Mouse (Mus musculus) hematopoietic stem cell, adult 5-6 weeks (primary cell): ENCODE results near the gene Mon1a. TPM values are rescaled to one million over a fixed set of nuclear protein-coding genes. Genes with fewer than 3 reads are reported as not detected.

Experiments
- ATAC-seq, 2 experiments: fragments of 125-278 bp in 1 of 2; replicated peaks in 1 of 2; 2 replicates each; pipeline ENCODE4 v1.8.0; 2016 to 2017; ENCODE audit warnings: inconsistent platforms in 2 of 2, mild to moderate bottlenecking in 2 of 2, moderate number of reproducible peaks in 2 of 2, low read depth in 1 of 2, moderate TSS enrichment in 1 of 2; ENCODE audit not compliant: low FRiP score in 2 of 2, poor library complexity in 2 of 2, severe bottlenecking in 2 of 2, insufficient read depth in 1 of 2, low TSS enrichment in 1 of 2
- total RNA-seq: library from RNA; stranded (forward); fragments of 172-1452, 232-1000 nt; gene quantifications from 2 replicates; pipeline ENCODE4 v1.2.3, GENCODE M21; 2017

Mon1a gene
- 11.5 and 12.3 TPM in 2 replicates for total RNA-seq

DNA sequence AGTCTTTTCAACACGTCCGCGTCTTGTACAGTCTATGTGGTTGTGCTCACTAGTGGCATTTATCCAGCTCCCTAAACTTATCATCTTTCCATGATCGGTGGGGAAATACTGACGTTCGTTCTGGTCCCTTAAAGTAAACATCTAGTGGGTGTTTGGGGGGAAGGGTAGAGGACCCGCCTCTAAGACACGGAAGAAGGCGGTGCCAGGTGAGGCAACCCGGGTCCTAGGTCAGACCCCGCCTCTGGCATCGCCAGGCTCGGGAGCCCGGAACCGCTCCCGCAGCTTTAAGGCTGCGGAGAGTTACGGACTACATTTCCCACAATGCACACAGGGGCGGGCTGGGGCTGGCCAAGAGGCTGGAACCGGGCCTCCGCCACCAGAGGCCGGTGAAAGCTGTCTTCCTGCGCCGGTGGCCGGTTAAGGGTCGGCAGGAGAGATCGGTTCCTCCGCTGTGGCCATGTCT is at the start of gene Mon1a:
Gene Mon1a, plus strand, starts transcription at position 348 of the 463 bp plus-strand sequence.
- ATAC-seq = peak; percentile 97 to 98

DNA sequence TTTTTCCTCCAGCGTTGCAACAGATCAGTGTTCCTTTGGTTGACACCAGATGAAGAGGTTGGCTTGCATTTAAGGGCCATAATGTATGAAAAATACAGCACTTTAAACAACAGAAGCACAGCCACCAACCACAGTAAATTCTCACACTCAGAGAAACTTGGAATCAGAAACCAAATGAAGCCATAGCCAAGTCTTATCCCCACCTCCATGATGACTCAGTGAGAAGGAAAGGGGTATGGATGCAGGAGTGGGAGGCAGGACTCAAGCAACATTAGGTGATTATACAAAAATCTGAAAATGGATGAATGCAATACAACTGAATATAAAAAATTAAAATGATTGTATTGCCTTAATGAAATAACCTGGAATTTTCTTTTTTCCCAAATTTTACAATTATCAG is 49.1 kb upstream of the Mon1a start:
- no peak for ATAC-seq

DNA sequence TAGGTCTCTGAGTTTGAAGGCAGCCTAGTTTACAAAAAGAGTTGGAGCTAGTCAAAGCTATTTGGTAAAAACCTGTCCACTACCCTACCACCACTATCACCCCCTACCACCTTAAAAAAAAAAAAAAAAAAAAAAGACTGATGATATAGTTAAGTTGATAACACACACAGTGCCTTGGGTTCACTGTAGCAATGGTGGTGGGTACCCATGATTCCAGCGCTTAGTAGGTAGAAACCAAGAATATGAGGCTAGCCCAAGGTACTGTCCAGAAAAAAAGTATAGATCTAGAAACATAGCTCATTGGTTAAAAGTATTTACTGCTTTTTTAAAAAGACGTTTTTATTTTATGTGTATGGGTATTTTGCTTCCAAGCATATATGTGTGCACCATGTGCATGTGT is 45.2 kb upstream of the Mon1a start:
- no peak for ATAC-seq

DNA sequence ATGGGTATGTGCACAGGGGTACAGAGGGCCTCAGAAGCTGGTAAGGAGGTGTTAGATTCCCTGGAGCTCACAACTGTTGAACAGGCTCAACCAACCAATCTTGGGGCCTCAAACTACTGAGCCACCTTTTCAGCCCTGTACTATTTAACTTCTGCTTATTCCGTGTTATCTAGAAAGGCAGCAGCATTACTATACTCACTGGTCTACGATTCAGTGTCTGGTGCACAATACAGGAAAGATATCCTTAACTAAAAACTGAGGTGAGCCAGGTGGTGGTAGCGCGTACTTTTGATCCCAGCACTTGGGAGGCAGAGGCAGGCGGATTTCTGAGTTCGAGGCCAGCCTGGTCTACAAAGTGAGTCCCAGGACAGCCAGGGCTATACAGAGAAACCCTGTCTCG is 39.0 kb upstream of the Mon1a start:
- ATAC-seq = no peak

DNA sequence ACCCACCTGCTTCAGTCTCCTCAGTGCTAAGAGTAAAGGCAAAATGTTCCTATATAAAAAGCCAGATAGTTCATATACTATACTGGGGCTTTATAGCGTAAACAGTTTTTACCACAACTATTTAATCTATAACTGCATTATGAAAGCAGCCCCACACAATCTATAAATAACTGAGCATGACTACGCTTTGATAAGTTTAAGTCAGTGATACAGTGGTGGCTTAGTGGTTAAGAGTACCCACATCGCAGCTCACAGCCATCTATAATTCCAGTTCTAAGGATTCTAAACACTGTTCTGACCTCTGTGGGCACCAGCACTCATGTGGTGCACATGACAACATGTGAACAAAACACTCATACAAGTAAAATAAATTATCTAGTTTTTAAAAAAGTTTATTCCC is 29.6 kb upstream of the Mon1a start:
- ATAC-seq = no peak; a peak in 1 of 4 replicates

DNA sequence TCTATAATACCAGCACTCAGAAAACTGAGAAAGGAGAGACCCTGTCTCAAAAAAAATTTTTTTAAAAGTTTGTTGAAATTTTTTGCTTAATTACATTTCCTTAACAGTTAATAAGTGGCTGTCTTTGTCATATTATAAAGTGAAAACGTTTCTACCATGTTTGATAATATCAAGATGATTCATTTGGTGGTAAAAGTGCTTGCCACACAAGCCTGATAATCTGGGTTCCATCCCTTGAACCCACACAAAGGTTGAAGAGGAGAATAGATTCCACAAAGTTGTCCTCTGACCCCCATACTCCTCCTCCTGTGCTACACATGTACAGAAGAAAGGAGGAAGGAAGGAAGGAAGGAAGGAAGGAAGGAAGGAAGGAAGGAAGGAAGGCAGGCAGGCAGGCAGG is 23.5 kb upstream of the Mon1a start:
- no peak for ATAC-seq

DNA sequence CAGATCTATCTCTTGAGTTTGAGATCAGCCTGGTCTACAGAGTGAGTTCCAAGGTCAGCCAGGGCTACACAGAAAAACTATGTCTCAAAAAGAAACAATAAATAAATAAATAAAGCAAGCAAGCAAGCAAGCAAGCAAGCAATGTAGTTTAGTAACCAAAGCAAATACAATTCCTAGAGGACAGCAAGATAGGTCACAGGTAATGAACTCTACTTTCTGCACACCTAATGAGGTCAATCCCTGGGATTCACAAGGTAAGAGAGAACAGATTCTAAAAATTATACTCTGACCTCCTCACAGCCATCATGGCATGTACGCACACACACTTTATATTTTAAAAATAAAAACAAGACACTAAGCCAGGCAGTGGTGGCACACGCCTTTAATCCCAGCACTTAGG is 21.9 kb upstream of the Mon1a start:
- ATAC-seq = no peak

DNA sequence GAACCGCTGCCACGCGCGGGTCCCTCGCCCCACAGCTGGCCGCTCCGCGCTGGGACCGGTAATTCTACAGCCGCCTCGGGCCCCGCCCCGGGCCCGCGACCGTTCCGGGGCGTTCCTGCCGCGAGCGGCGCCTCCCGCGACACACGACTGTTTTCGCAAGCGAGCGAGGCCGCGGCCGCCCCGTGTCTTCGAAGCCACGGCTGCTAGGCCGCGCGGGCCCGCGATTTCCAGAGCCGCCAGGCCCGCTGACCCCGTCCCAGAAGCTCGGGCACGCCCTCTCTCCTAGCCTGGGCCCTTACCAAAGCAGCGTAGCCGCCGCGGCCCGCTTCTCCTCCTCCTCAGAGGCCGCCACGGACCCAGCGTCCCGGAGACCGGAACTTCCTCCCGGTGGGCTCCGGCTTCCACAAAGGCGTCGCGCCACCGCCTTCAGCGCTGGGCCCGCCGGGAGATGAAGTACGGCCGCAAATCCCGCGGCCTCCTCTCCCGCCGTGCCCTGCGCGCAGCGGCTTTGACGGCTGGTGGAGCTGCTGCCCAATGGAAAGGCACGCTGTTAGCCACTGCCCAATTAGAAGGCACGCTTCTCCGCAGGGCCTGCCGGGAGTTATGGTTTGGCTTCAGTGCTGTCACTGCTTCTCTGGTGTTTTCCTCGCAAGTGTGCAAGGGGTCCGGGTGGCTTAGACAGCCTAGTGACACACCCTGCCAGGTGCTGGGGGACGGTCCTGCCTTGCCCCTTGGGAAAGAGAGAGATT is 15.4 kb upstream of the Mon1a start:
- peak; percentile 99 for ATAC-seq

DNA sequence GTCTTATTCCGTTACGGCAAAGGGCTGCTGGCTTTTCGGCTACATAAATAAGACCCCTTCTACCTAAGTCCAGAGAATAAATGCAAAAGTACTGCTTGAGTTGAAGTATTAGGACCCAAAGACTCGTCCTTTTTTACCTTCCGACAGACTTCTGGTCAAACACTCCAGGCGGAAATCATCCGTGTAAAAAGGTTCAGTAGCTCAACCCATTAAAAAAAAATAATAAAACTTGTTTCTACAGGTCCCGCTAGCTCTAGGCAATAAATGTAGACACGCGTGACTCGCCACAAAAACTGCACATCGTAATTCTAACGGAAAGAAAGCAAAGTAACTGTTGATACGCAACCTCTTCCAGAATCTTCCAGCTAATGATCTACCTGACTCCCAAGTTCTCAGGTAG is 14.8 kb upstream of the Mon1a start, which contains the start of gene Rbm6:
Gene Rbm6, minus strand, starts transcription at position 101 of the 400 bp plus-strand sequence.
- ATAC-seq = no peak

DNA sequence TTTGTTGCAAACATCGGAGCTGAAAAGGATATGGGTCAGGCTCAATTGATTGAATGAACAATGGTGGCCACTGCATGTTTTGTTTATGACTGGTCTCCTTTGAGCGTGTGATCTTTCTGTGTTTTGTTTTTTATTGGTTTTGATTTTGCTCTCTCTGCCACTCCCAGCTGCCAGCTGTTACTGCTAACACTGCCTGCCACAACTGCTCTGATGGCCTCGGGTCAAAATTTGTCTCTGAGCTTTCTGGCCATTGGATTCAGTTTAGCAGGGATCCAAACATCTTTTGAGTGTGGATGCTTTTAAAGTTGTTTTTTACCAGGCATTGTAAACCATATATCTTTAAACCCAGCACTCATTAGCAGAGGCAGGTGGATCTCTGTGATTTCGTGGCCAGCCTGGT is 7.5 kb upstream of the Mon1a start:
- ATAC-seq = no peak

DNA sequence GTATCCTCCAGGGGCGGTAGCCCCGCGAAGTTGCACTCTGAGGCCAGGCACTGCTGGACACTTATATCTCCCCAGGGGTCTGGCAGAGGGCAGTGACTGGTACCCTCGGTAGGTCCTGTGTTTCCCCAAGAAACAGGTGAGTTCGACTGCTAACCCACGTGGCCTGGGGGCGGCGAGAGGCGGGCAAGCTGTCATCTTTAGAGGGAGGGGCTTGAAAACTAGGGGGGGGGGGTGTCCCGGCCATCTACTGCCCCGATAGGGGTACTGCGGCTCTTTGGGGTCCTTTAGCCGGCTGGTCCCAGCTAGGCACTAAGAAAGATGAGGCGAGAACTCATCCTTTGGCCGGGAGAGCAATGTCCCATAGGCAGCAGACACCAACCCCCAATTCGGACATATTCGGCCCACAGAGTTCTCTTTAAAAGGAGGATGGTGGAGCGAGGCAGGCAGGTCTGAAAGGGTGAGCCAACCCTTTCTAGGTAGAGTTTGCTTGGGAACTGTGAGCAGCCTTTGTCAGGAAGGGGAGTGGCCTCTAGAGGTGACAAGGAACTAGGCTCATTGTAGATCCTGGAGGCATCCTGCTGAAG is 408 bp downstream of the Mon1a start:
- peak; percentile 42 to 61; a peak in 3 of 4 replicates for ATAC-seq

DNA sequence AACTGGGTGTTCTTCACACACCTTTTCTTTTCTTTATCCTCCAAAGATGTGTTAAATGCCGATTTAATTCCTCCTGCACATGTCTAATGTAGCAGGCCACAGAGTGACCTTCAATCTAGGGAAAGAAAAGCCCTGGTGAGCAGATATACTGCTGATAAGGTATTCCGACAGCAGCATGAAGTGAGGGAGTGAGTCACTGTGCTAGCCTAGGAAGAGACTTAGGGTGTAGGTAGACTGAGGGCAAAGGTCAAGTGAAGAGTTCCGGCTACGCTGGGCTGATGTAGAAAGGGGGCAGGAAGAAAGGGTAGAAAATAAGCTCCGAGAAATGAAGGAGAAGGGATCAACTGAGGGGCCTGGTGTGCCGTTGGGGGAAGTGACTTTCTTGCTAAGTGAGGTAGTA is 2.3 kb downstream of the Mon1a start:
- ATAC-seq = no peak

DNA sequence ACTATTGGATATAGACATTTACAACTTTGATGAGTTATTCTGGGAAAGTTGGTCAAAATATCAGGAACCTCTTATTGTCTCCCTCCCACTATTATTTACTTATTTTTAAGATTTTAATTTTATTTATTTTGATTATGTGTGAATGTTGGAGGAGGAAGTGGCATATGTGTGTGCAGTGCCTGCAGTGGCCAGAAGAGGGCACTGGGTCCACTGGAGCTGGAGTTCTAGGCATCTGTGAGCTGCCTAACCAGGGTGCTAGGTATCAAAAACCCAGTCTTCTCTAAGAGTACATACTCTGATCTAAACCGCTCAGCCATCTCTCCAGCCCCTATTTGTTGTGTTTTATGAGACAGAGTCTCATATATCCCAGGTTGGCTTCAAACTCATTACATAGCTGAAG is 3.1 kb downstream of the Mon1a start:
- ATAC-seq = no peak

DNA sequence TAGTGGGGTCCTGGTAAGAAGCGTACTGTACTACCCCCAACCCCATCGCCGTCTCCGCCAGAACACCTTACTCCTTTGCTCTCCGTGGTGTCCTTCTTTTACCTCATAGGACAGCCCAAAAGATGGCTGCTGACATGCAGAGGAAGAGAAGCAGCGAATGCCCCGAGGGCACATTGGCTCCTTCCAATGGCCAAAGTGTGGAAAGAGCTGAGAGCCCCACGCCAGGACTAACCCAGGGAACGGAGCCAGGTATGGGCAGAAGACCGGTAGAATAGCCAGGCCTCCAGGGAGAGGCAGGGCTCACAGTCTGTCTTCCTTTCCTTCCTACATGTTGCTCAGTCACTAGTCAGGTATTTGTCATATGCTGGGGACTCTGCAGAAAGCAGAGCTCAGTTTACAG is 10.6 kb downstream of the Mon1a start:
- ATAC-seq = no peak

DNA sequence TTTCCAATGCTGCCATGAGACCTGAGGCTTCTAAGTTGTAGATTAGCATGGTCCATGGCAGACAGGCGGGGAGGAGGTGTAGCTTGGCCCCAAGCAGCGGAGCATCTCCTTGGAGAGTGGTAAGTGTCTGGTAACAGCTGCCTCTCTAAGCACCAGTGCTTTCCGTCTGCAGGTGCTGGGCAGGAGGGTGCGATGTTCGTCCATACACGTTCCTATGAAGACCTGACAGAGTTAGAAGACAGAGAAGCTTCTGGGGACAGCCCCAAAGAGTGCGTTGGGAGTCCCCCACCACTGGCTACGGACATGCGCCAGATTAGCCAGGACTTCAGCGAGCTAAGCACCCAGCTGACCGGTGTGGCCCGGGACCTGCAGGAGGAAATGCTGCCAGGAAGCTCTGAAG is 11.9 kb downstream of the Mon1a start:
- no peak for ATAC-seq

DNA sequence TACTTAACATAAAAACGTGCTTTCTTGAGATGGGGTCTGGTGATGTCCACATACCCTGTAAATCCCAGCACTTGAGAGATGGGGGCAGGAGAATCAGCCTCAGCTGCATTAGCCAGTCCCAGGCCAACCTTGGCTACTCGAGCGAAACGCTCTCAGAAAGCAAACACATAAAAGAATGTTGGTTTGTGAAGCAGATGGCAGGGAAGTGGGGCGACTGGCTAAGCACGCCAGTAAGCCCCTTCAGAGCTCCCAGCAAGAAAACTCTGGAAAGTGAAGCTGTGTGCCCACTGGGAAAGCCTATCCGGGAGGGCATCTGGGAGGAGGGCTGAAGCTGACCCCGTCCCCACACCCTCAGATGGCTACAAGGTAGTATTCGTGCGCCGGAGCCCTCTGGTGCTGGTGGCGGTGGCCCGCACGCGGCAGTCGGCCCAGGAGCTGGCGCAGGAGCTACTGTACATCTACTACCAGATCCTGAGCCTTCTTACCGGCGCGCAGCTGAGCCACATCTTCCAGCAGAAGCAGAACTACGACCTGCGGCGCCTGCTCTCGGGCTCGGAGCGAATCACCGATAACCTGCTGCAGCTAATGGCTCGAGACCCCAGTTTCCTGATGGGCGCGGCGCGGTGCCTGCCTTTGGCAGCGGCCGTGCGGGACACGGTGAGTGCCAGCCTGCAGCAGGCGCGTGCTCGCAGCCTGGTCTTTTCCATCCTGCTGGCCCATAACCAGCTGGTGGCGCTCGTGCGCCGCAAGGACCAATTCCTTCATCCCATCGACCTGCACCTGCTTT is 13.1 kb downstream of the Mon1a start:
- ATAC-seq = peak; percentile 35 to 70

DNA sequence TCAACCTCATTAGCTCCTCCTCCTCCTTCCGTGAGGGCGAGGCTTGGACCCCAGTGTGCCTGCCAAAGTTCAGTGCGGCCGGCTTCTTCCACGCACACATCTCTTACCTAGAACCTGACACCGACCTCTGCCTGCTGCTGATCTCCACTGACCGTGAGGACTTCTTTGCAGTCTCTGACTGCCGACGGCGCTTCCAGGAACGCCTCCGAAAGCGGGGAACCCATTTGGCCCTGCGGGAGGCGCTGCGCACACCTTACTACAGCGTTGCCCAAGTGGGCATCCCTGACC is 13.6 kb downstream of the Mon1a start:
- no peak for ATAC-seq

DNA sequence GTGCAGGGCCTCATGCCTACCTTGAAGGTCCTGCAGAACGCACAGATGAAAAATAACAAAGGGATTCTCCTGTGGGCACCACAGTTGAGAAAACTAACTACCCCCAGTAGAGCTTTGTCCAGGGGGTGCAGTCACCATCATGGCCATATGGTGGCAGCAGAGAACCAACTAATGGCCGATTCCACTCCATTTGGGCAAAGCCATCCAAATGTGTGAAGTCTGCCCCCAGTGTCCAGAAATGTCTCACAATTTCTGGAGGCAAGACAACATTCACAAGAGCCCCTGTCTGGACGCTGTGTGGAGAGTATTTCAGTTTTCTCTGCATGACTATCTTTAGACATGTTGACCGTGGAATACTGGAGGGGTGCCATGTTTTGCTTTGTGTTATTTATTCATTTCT is 16.8 kb downstream of the Mon1a start:
- ATAC-seq = peak; percentile 81 to 83
